Mouse (Mus musculus) adrenal gland, postnatal 14 days (tissue): ENCODE measurements around the gene Tnfaip8l3. TPM values are rescaled to one million over a fixed set of nuclear protein-coding genes. Genes with fewer than 3 reads are reported as not detected.
A peak's percentile ranks its signal among the peaks of the same experiment; 100 is the strongest.
"Not testable (repeated sequence)": the region's sequence is repeated elsewhere in the genome, so short reads cannot be mapped to it uniquely, and the experiment has no call there.

Experiments used
- DNase-seq: peaks from one replicate; pipeline ENCODE4 v3.0.0; 2021; ENCODE audit warnings: mixed read lengths
- long read RNA-seq, 2 experiments: library from polyadenylated mRNA; stranded (forward); transcript quantifications; one replicate each; pipeline ENCODE4 v2.0.0; 2021
- total RNA-seq: library from RNA; stranded (reverse); gene quantifications from 2 replicates; pipeline ENCODE4 v1.2.3, GENCODE M21; 2021

Tnfaip8l3 gene
- 0.56 TPM in 1 of 2 replicates, not detected in the other for total RNA-seq
- long read RNA-seq, experiment 1 = 0 reads
- long read RNA-seq, experiment 2 = 0 reads

- DNase-seq = peak; percentile 33
These were observed at the start of gene Tnfaip8l3 for GRCm38 (mm10) chr9:54068032-54068649. TSS of gene Tnfaip8l3 (minus strand) at chr9:54068388.

- no peak for DNase-seq
These were observed 44.5 kb upstream of the Tnfaip8l3 start for GRCm38 (mm10) chr9:54112726-54113125.

DNA sequence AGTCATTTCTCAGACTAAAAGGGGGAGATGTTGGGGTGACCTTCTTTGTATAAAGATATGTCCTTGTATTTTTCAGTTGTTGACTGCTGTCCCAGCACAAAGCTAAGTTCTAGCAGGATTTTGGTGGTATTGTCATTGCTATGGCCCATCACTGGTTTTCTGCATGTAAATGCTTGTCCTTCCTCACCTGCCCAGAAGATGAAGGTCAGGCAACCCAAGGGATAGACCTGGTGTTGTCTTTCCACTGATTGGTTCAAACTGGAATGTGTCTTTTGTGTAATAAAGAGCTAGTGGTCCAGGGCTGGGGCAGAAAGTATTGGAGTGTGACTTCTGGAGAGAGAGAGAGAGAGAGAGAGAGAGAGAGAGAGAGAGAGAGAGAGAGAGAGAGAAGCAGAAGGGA lies 30.4 kb upstream of the Tnfaip8l3 start:
- DNase-seq = no peak

DNA sequence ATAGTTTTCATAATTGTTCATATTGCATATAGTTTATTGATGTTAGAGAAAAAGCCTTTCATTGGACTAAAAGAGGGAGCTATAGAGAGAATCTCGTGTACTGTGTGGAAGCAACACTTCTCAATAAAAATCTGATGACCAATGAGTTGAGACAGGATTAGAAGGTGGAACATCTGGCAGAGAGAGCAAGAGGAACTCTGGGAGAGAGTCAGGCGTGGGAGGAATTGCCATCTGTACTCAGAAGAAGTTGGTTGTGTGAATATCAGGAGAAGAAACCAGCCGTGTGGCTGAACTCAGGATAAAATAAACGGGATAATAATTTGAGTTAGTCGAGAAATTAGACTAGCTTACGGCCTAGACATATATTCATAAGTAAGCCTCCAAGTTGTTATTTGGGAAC lies 28.9 kb upstream of the Tnfaip8l3 start:
- no peak for DNase-seq

- DNase-seq = no peak
These were observed 16.1 kb upstream of the Tnfaip8l3 start for GRCm38 (mm10) chr9:54084245-54084644.

- DNase-seq = no peak
These were observed 9.6 kb upstream of the Tnfaip8l3 start for GRCm38 (mm10) chr9:54077740-54078139.

GRCm38 (mm10) chr9:54074901-54075300 lies 6.7 kb upstream of the Tnfaip8l3 start:
- DNase-seq = no peak

DNA sequence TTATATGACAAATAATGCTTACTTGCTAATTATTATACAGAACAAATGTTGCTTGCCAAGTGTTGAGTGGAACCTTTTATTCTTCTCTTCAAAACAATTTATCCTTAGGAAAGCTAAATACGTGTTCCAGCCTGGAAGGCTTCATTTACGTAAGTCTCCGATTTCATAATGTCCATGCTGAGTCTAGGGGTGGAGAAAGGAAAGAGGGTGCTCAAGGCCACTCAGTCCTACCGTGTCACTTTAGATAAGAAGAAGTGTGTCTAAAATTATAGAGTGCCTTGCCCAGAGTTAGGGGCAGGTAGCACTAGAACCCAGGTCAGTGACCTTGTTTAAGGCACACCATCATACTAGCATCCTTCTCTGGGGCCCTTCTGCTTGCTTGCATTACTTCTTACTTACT lies 5.5 kb upstream of the Tnfaip8l3 start:
- no peak for DNase-seq

DNA sequence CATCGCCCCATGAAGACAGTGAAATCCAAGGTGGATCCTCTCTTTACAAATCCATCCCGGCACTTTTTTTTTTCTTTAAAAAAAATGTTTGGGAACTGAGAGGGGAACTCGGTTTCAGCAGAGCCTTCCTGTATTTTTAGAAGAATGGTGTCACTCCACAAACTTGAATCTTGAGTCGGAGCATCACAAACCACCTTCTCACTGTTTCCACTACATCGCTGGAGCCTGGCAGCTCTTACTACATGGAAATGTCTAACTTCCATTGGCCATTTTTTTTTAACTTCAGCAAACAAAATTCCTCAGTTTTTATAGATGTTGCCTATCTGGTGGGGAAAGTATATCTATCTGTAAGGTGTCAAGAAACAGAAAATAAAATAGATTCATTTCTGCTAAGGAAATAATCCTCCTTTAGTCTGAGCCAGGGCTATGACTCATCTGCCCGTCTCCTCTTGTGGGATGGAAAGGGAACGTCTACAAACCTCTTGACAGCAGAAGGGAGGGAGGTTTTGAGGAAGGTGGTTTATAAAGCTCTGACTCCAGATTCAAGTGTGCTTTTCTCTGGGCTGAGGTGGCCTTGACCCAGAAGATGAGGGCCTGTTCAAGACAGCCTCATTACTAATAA lies 3.4 kb upstream of the Tnfaip8l3 start:
- no peak for DNase-seq

DNA sequence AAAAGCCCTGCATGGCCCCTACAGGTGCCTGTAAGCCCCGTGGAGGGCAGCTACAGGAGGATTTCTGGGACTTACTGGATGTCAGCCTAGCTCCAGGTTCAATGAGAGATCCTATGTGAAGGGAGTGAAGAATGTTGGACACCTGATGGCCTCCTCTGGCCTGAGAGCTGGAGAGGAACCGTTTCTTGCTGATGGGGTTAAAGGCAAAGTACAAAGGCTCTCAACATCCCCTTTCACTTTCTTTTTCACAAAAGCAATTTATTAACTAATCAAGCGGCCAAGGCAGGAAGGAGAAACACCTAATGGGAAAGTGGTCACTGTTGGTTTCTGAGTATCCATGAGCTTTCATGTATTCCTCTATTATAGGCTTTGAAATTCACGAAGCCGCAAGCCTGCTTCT lies 1.0 kb upstream of the Tnfaip8l3 start:
- DNase-seq = no peak

DNA sequence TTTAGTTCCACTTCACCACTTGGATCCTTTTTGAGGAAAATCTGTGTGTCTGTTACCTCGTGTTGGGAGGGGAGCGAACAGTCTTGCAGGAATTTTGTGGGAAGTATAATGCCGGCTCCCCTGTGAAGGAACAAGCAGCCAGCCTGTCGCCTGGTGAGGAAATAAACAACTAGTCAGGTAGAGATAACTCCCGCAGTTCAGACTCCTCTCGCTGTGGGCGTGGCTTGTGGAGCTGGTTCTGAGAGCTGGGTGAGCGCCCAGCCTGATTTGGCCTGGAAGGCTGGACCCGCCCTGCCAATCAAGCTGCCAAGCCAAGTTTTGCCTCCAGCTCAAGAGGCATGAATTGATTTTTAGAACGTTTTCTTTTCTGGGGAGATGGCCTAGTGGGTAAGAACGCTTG lies 589 bp upstream of the Tnfaip8l3 start:
- DNase-seq = peak; percentile 82

DNA sequence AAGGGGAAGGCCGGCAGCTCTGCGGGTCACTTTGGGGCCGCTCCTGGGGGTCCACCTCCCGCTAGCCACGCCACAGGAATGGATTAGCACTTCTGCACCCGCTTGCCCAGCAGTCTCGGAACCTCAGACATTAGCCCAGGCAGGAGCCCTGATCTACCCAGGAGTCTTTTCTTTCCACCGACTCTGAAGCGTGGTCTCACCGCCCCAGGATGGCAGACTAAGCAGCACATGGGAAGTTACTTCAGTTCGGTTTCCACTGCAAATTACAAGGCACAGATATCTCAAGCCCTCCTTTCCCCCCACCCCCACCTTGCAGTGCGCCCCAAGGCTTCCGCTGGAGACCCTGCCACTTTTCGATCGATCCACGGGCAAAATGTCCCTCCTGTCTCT lies 551 bp downstream of the Tnfaip8l3 start:
- no peak for DNase-seq

DNA sequence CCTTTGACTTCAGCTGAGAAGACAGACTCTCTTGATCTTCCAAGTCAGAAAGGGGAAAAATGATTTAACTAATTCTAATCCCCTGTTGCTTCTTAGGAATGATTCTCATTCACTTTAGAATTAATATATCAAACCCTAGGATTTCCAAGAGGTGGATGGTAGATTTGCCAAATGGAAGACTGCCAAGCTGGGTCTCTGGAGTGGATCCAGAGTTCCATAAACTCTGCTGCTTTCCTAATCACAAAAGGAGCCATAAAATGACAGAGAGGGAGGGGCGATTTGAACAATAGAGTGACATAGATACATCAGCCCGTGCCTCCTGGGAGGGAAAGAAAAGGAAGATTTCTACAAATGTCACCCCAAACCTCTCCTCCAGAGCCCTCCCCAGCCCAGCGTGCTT lies 3.4 kb downstream of the Tnfaip8l3 start:
- no peak for DNase-seq

GRCm38 (mm10) chr9:54063655-54064054 lies 4.5 kb downstream of the Tnfaip8l3 start:
- DNase-seq = no peak

DNA sequence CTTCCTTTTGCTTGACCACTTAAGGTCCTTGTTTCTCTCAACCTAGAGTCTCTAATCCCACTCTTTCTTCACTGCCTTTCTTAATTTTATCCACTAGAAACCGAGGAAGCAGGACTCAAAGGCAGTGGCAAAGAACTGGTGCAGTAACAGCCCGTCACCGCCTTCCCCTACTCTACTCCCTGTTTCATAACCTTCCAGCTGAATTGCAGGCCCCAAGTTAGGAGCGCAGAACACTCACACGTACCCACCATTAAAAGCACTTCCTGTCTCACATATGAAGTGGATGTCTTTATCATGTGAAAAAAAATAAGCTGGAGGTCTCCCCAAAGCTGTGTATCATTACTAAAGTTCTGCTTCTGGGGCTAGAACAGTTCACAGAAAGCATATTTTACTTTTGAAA lies 6.5 kb downstream of the Tnfaip8l3 start:
- DNase-seq = no peak

GRCm38 (mm10) chr9:54051298-54052068 lies 16.7 kb downstream of the Tnfaip8l3 start:
- DNase-seq = no peak

DNA sequence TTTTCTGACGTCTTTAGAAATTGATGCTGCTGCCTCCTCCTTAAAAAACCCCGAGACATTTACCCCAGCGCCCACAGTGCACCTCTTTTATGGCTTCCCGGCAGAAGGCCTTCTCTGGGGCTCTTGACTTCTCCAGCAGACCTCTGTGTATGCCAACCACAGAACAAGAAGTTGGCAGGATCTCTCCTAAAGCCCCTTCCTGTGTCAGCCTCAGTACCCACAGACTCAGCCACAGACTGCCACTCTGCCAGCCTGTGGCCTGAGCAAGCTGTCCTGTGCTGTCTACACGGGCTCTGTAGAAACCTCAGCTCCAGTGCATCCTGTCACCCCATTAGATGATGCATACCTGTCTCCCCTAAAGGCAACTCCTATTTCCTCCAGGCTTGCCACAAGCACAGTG lies 19.2 kb downstream of the Tnfaip8l3 start:
- no peak for DNase-seq

GRCm38 (mm10) chr9:54043067-54043466 lies 25.1 kb downstream of the Tnfaip8l3 start:
- no peak for DNase-seq

DNA sequence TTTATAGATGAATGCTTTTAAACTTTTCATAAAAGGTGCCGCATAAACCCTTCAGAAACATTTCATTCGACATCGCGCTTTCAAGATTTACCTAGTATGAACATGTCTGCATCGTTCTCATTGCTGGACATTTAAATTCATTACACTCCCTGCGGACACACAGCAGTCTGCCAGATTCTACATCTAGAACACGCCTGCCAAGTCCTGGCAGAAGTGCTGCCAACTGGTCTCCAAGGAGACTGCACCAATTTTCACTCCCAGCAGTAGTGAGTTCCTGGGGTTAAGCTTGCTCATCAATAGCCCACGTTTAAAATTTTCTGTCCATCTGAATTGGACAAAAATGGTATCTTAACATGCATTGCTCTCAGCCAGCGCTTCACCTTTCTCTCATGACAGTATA lies 30.5 kb downstream of the Tnfaip8l3 start:
- DNase-seq = no peak

DNA sequence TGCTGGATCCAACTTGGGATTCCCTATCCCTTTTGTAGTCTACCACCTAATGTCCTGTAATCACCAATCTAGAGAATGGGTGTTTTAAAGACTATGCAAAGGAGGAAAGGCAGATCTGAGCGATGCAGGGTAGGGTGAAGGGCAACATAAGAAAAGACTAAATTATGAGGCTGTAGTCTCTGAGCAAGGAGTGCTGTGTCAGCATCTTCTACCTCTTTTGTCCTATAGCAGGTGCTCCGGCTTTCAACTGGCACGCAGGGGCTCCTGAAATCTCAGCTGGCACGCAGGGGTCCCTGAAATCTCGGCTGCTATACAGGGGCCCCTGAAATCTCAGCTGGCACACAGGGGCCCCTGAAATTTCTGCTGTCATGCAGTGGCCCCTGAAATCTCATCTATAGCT lies 33.5 kb downstream of the Tnfaip8l3 start:
- DNase-seq = no peak

DNA sequence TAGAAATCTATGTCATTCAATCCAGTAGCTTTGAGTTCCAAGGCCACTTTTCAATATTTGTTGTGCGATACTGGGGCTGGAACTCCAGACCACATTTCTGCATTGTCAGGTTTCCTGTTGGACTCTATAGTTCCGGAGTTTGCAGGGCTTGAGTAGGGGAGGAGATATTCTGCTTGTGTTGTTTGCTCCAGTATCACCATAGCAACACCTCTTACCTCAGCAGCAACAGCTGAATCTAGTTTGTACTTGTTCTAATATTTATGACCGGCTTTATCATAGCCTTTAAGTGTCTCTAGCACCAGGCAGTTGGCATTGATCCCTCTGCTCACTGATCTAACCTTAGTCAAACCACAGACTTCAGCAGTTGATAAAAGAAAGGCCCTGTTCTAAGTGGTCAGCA lies 45.4 kb downstream of the Tnfaip8l3 start:
- DNase-seq = no peak

GRCm38 (mm10) chr9:53994528-53994927 lies 73.7 kb downstream of the Tnfaip8l3 start:
- DNase-seq = no peak

DNA sequence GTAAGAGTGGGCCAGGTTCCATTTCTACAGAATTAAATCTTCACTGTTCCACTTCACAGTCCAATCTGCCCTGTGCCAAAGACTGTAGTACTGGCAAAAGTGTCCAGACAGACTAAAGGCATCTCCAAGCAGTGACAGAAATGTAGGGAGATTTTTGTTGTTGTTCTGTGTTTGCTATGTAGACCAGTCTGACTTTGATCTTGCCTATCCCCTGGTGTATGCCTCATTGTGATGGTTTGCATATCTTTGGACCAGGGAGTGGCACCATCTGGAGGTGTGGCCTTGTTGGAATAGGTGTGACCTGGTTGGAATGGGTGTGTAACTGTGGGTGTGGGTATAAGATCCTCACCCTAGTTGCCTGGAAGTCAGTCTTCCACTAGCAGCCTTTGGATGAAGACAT lies 75.6 kb downstream of the Tnfaip8l3 start:
- DNase-seq = not testable (repeated sequence)

DNA sequence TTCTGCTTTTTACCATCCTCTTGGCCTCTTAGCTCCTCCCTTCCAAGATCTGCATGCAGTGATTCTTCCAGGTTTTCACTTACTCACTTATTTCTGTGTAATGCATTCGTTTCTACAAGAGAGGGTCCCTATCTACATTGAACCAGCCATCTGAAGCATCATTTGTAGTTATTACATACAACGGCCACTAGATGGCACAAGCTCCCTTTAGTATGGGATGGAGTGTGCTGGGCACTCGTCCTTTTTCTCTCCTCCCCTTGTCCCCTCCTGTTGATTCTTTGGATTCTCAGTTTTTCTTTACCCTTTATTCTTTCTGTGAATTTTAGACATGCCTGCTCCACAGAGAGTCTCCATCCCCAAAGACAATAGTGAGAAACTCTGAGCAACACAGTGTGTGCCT lies 77.3 kb downstream of the Tnfaip8l3 start:
- DNase-seq = peak; percentile 42
